Mouse (Mus musculus): ENCODE measurements around the gene Wdr48. TPM values are rescaled to one million over a fixed set of nuclear protein-coding genes. Genes with fewer than 3 reads are reported as not detected.

The Wdr48 gene
- polyA plus RNA-seq, 1 experiment from 2014 or later, result 42.3 TPM

GRCm38 (mm10) chr9:119951388-119951787, 56.7 kb downstream of the Wdr48 start:
- Histone ChIP-seq H3K4me2 (no peak overlapping the region), H3K27ac (no peak overlapping the region), H3K4me1 (peaks cover 8% of the 10 kb centered on the region), H3K4me3 (replicated peaks) (no peak overlapping the region), H3K9me3 (no peaks in the 10 kb centered on the region), H3K9ac (no peak overlapping the region), H3K27me3 (replicated peaks) (no peaks in the 10 kb centered on the region), H3K36me3 (no peaks in the 10 kb centered on the region)
- ATAC-seq (ENCODE audit: insufficient read depth, low FRiP score, low read depth), result no peak
- 81% methylated on average over 9 of the region's 9 CpGs for WGBS

DNA sequence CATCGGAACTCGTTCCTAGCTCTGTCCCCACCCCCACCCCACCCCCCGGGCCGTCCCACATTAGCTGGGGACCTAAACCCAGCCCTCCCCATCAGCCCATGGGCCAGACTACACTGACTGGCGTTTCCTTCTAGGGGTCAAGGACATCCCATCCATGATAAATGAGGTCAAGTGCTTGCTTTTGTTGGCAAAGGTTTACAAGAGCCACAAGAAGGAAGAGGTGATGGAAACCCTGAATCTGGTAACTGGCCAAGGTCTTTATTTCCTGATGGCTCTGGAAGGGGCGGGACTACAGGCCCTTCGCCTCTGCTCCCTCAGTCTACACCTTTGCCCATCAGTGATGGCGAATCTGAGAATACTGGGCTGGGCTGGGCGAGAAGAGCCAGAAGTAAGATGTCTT, 64.2 kb downstream of the Wdr48 start:
- Histone ChIP-seq H3K4me3 (replicated peaks) (no peak overlapping the region), H3K27ac (no peak overlapping the region), H3K9ac (no peak overlapping the region), H3K36me3 (no peaks in the 10 kb centered on the region), H3K4me1 (peaks cover 16% of the 10 kb centered on the region), H3K9me3 (no peaks in the 10 kb centered on the region), H3K4me2 (no peak overlapping the region), H3K27me3 (replicated peaks) (no peaks in the 10 kb centered on the region)
- 72% methylated on average over 9 of the region's 9 CpGs for WGBS
- ATAC-seq (ENCODE audit: insufficient read depth, low FRiP score, low read depth), result no peak

DNA sequence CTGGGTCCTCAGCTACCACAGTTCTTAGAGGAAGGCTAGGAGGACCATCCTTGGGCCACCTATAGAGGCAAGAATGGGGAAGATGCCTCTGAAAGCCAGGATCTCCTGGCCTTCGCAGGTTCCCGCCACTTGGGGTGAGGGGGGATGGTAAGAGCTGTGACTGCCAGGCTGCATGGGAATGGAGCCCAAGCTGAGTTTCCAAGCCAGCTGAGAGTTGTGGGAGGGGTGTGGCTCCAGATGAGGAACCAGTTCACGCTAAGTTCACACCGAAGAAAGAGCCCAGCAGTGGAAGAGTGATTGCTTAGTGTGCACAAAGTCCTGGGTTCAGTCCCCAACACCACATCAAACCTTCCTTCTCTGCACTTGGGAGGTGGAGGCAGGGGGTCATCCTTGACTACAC, 67.5 kb downstream of the Wdr48 start:
- Histone ChIP-seq H3K36me3 (no peaks in the 10 kb centered on the region), H3K4me1 (peaks cover 16% of the 10 kb centered on the region), H3K9me3 (no peaks in the 10 kb centered on the region), H3K4me3 (replicated peaks) (no peak overlapping the region), H3K27ac (no peak overlapping the region), H3K27me3 (replicated peaks) (no peaks in the 10 kb centered on the region), H3K9ac (no peak overlapping the region), H3K4me2 (no peak overlapping the region)
- 70% methylated on average over 4 of the region's 4 CpGs for WGBS
- ATAC-seq (ENCODE audit: insufficient read depth, low FRiP score, low read depth), result no peak

GRCm38 (mm10) chr9:119962987-119963667, 68.4 kb downstream of the Wdr48 start:
- no peak overlapping the region for H3K27ac ChIP-seq
- no peak overlapping the region for H3K4me3 ChIP-seq (replicated peaks)
- peak overlapping the region; percentile 37 for H3K4me2 ChIP-seq
- peaks cover 16% of the 10 kb centered on the region for H3K4me1 ChIP-seq
- 19% methylated on average over 21 of the region's 21 CpGs for WGBS
- no peaks in the 10 kb centered on the region for H3K27me3 ChIP-seq (replicated peaks)
- no peak overlapping the region for H3K9ac ChIP-seq
- no peaks in the 10 kb centered on the region for H3K36me3 ChIP-seq
- H3K9me3 ChIP-seq, result no peaks in the 10 kb centered on the region
- ATAC-seq (ENCODE audit: insufficient read depth, low FRiP score, low read depth), result 0 out of 2 replicates have a peak, but pooled peaks have one; percentile 51

- no peaks in the 10 kb centered on the region for H3K36me3 ChIP-seq
- no peak overlapping the region for H3K27ac ChIP-seq
- no peak for ATAC-seq (ENCODE audit: insufficient read depth, low FRiP score, low read depth)
- H3K9me3 ChIP-seq, result no peaks in the 10 kb centered on the region
- no peak overlapping the region for H3K4me2 ChIP-seq
- H3K9ac ChIP-seq, result no peak overlapping the region
- no peaks in the 10 kb centered on the region for H3K27me3 ChIP-seq (replicated peaks)
- WGBS, result 82% methylated on average over 3 of the region's 3 CpGs
- H3K4me3 ChIP-seq (replicated peaks), result no peak overlapping the region
- H3K4me1 ChIP-seq, result peaks cover 16% of the 10 kb centered on the region
These were observed 69.5 kb downstream of the Wdr48 start for GRCm38 (mm10) chr9:119964206-119964605.

DNA sequence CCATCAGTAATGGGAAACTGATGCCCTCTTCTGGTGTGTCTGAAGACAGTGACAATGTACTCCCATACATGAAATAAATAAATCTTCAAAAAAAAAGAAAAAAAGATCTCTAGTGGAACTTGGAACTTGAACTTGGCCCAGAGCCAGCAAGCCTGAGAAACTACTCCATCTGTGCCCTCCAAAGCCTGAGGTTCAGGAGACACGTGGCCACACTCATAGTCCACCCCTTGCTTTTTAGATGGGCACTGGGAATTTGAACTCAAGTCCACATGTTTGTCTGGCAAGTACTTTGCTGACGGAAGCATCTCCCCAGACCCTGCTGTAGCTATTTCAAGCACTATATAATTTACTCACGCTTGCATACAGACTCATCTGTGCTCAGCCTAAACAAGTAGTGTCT, 70.5 kb downstream of the Wdr48 start:
- peaks cover 16% of the 10 kb centered on the region for H3K4me1 ChIP-seq
- no peak overlapping the region for H3K4me2 ChIP-seq
- no peaks in the 10 kb centered on the region for H3K9me3 ChIP-seq
- no peak overlapping the region for H3K27ac ChIP-seq
- 70% methylated on average over 3 of the region's 3 CpGs for WGBS
- no peak for ATAC-seq (ENCODE audit: insufficient read depth, low FRiP score, low read depth)
- H3K4me3 ChIP-seq (replicated peaks), result no peak overlapping the region
- H3K36me3 ChIP-seq, result no peaks in the 10 kb centered on the region
- H3K27me3 ChIP-seq (replicated peaks), result no peaks in the 10 kb centered on the region
- H3K9ac ChIP-seq, result no peak overlapping the region

GRCm38 (mm10) chr9:119966221-119966910, 71.7 kb downstream of the Wdr48 start:
- peaks cover 26% of the 10 kb centered on the region for H3K4me1 ChIP-seq
- H3K27ac ChIP-seq, result no peak overlapping the region
- no peaks in the 10 kb centered on the region for H3K36me3 ChIP-seq
- H3K9ac ChIP-seq, result no peak overlapping the region
- ATAC-seq (ENCODE audit: insufficient read depth, low FRiP score, low read depth), result no peak
- no peak overlapping the region for H3K4me3 ChIP-seq (replicated peaks)
- no peak overlapping the region for H3K4me2 ChIP-seq
- H3K27me3 ChIP-seq (replicated peaks), result no peaks in the 10 kb centered on the region
- no peaks in the 10 kb centered on the region for H3K9me3 ChIP-seq
- 86% methylated on average over 26 of the region's 26 CpGs for WGBS

DNA sequence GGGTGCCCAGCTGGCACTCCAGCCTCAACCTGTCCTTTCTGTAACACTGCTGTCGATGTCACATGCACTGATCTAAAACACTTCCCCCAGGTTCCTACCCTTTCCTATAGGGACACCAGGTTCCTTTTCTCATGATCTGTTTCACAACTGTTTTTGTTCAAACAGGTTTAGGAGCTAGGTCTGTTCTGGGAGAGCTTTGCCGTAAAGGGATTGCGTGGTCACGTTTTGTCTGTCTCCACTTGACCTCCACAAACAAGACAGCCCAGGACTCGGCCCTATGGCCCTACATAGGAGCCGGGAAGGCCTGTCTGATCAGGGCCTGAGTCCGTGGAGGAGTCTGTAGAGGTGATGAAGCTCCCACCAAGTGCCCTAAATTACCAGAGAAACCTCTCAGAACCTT, 75.1 kb downstream of the Wdr48 start:
- no peak overlapping the region for H3K9ac ChIP-seq
- H3K36me3 ChIP-seq, result peaks cover 21% of the 10 kb centered on the region
- peaks cover 10% of the 10 kb centered on the region for H3K4me1 ChIP-seq
- ATAC-seq (ENCODE audit: insufficient read depth, low FRiP score, low read depth), result no peak
- no peak overlapping the region for H3K4me2 ChIP-seq
- no peak overlapping the region for H3K27ac ChIP-seq
- 77% methylated on average over 7 of the region's 7 CpGs for WGBS
- no peak overlapping the region for H3K4me3 ChIP-seq (replicated peaks)
- H3K9me3 ChIP-seq, result no peaks in the 10 kb centered on the region
- no peaks in the 10 kb centered on the region for H3K27me3 ChIP-seq (replicated peaks)

GRCm38 (mm10) chr9:119970221-119970620, 75.5 kb downstream of the Wdr48 start:
- Histone ChIP-seq H3K9me3 (no peaks in the 10 kb centered on the region), H3K9ac (no peak overlapping the region), H3K4me2 (no peak overlapping the region), H3K27me3 (replicated peaks) (no peaks in the 10 kb centered on the region), H3K4me3 (replicated peaks) (no peak overlapping the region), H3K27ac (peak overlapping the region; percentile 27; the same call in 1 of the 2 replicates), H3K4me1 (peaks cover 10% of the 10 kb centered on the region), H3K36me3 (peaks cover 21% of the 10 kb centered on the region)
- WGBS, result 50% methylated on average over 6 of the region's 6 CpGs
- no peak for ATAC-seq (ENCODE audit: insufficient read depth, low FRiP score, low read depth)

GRCm38 (mm10) chr9:119970763-119971656, 76.3 kb downstream of the Wdr48 start:
- peaks cover 21% of the 10 kb centered on the region for H3K36me3 ChIP-seq
- H3K4me2 ChIP-seq, result no peak overlapping the region
- H3K27ac ChIP-seq, result peak overlapping the region; percentile 27
- no peak; the same call in 1 of the 2 replicates for ATAC-seq (ENCODE audit: insufficient read depth, low FRiP score, low read depth)
- H3K4me1 ChIP-seq, result peaks cover 10% of the 10 kb centered on the region
- no peak overlapping the region for H3K4me3 ChIP-seq (replicated peaks)
- no peaks in the 10 kb centered on the region for H3K9me3 ChIP-seq
- H3K27me3 ChIP-seq (replicated peaks), result no peaks in the 10 kb centered on the region
- no peak overlapping the region for H3K9ac ChIP-seq
- 76% methylated on average over 7 of the region's 7 CpGs for WGBS

DNA sequence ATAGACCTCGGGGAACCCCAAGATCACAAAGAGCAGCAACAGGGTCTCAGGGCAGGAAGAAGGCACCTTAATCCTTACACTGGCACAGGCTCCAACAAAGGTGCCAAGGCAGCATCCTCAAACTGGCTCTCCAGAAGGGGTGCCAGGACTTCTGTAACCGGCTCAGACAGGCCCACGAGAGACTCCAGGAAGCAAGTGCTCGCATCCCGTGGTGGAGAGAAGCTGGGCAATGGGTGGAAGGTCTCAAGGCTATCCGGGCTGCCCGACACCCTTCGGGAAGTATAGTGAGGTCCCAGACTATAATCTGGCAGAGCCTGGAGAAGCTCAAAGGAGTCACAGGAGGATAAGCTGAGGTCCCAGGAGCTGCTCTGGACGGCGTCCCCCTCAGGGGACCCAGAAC, 77.5 kb downstream of the Wdr48 start:
- WGBS, result 90% methylated on average over 10 of the region's 10 CpGs
- H3K9me3 ChIP-seq, result no peaks in the 10 kb centered on the region
- no peak overlapping the region for H3K9ac ChIP-seq
- no peak for ATAC-seq (ENCODE audit: insufficient read depth, low FRiP score, low read depth)
- no peak overlapping the region for H3K4me3 ChIP-seq (replicated peaks)
- H3K4me2 ChIP-seq, result no peak overlapping the region
- no peak overlapping the region for H3K27ac ChIP-seq
- no peaks in the 10 kb centered on the region for H3K27me3 ChIP-seq (replicated peaks)
- H3K36me3 ChIP-seq, result peaks cover 21% of the 10 kb centered on the region
- peaks cover 18% of the 10 kb centered on the region for H3K4me1 ChIP-seq

GRCm38 (mm10) chr9:119972582-119972981, 77.9 kb downstream of the Wdr48 start:
- Histone ChIP-seq H3K27ac (no peak overlapping the region), H3K4me2 (no peak overlapping the region), H3K27me3 (replicated peaks) (no peaks in the 10 kb centered on the region), H3K36me3 (peaks cover 21% of the 10 kb centered on the region), H3K4me3 (replicated peaks) (no peak overlapping the region), H3K9me3 (no peaks in the 10 kb centered on the region), H3K4me1 (peaks cover 22% of the 10 kb centered on the region), H3K9ac (no peak overlapping the region)
- ATAC-seq (ENCODE audit: insufficient read depth, low FRiP score, low read depth), result no peak
- WGBS, result 87% methylated on average over 12 of the region's 12 CpGs
